Mouse (Mus musculus) MEL (cell line): ENCODE results near the gene Trp73.

ENCODE experiments used
- CTCF ChIP-seq, 3 experiments: IDR thresholded peaks in 2 of 3; conservative IDR thresholded peaks in 1 of 3; 2 replicates each; pipeline ENCODE4 v1.5.1; 2011 to 2012; ENCODE audit warnings: low read length in 3 of 3, low read depth in 2 of 3, mild to moderate bottlenecking in 2 of 3, improper control_type of control experiment in 1 of 3, inconsistent platforms in 1 of 3, mixed read lengths in 1 of 3, moderate library complexity in 1 of 3; ENCODE audit not compliant: control insufficient read depth in 1 of 3, insufficient read depth in 1 of 3, poor library complexity in 1 of 3, severe bottlenecking in 1 of 3
- MAFK ChIP-seq: IDR thresholded peaks from 2 replicates; pipeline ENCODE4 v1.6.1; 2011; ENCODE audit warnings: low read depth, mild to moderate bottlenecking, low read length, improper control_type of control experiment, borderline replicate concordance
- MXI1 ChIP-seq: IDR thresholded peaks from 2 replicates; pipeline ENCODE4 v1.6.1; 2011; ENCODE audit warnings: mild to moderate bottlenecking, low read depth, low read length, improper control_type of control experiment
- NELFE ChIP-seq: IDR thresholded peaks from 2 replicates; pipeline ENCODE4 v1.6.1; 2011; ENCODE audit warnings: low read depth, low read length, improper control_type of control experiment
- POLR2A ChIP-seq, 2 experiments: IDR thresholded peaks; 2 replicates each; pipeline ENCODE4 v1.6.1; 2011 to 2012; ENCODE audit warnings: low read length in 2 of 2, mild to moderate bottlenecking in 2 of 2, control low read depth in 1 of 2, improper control_type of control experiment in 1 of 2, low read depth in 1 of 2, moderate library complexity in 1 of 2; ENCODE audit not compliant: control insufficient read depth in 1 of 2, insufficient read depth in 1 of 2, poor library complexity in 1 of 2
- POLR2AphosphoS5 ChIP-seq: IDR thresholded peaks from 2 replicates; pipeline ENCODE4 v1.6.1; 2012; ENCODE audit warnings: low read depth, borderline replicate concordance, mild to moderate bottlenecking, inconsistent platforms, low read length, moderate library complexity, mixed read lengths
- TCF12 ChIP-seq: IDR thresholded peaks from 2 replicates; pipeline ENCODE4 v1.6.1; 2014; ENCODE audit warnings: low read depth, mild to moderate bottlenecking, inconsistent platforms, low read length, improper control_type of control experiment, moderate library complexity
- USF2 ChIP-seq, 2 experiments: IDR thresholded peaks; 2 replicates each; pipeline ENCODE4 v1.6.1; 2011 to 2012; ENCODE audit warnings: improper control_type of control experiment in 2 of 2, low read length in 2 of 2, borderline replicate concordance in 1 of 2, inconsistent platforms in 1 of 2, low read depth in 1 of 2, mild to moderate bottlenecking in 1 of 2; ENCODE audit not compliant: insufficient read depth in 1 of 2
- ZKSCAN1 ChIP-seq: IDR thresholded peaks from 2 replicates; pipeline ENCODE4 v1.6.1; 2012; ENCODE audit warnings: low read depth, mild to moderate bottlenecking, inconsistent platforms, low read length, improper control_type of control experiment, moderate library complexity

DNA sequence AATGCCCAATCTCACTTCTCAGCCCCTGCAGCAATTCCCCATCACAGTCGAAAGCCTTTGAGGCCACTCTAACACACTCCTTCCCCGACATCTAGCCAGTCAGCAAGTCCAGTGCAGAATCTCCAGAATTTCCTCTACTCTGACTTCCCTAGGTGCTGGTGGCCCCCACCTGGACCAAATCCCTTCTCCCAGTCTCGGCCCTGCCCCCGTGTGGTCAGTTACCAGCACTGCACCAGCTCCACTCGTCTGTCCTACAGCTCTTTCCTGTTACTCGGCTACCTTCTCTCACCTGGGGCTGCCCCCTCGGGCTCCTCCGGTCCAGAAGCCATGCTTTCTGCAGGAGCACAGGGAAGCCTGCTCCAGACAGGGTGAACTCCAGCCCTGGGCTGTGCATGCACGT is 46.8 kb downstream of the Trp73 start:
- peak; percentile 11 to 38 (median 13); a peak in 3 of 6 replicates for TF ChIP-seq CTCF (IDR thresholded peaks at IDR 0.05 in 2 of 3, conservative IDR thresholded peaks at IDR 0.05 in 1 of 3; ENCODE audit: control insufficient read depth in 1 of 3, insufficient read depth in 1 of 3, low read depth in 2 of 3, low read length in 3 of 3, poor library complexity in 1 of 3, severe bottlenecking in 1 of 3)
- TF ChIP-seq NELFE: no peak
- TF ChIP-seq POLR2A (IDR thresholded peaks at IDR 0.05; ENCODE audit: control insufficient read depth in 1 of 2, insufficient read depth in 1 of 2, low read depth in 1 of 2, low read length in 2 of 2, poor library complexity in 1 of 2): no peak
- TF ChIP-seq MAFK: no peak
- no peak for TF ChIP-seq TCF12
- TF ChIP-seq POLR2AphosphoS5: no peak
- no peak for TF ChIP-seq MXI1
- TF ChIP-seq ZKSCAN1: no peak
- no peak for TF ChIP-seq USF2 (IDR thresholded peaks at IDR 0.05; ENCODE audit: borderline replicate concordance in 1 of 2, insufficient read depth in 1 of 2, low read depth in 1 of 2, low read length in 2 of 2)
